Mouse (Mus musculus): ENCODE measurements around the gene Gsdma3.
A peak's percentile ranks its signal among the peaks of the same experiment; 100 is the strongest.
"Not testable (repeated sequence)": the region's sequence is repeated elsewhere in the genome, so short reads cannot be mapped to it uniquely, and the experiment has no call there.

The Gsdma3 gene

GRCm38 (mm10) chr11:98671284-98671815, 45.2 kb downstream of the Gsdma3 start:
- no peak for DNase-seq (ENCODE audit: inconsistent ontology term)

- DNase-seq (ENCODE audit: inconsistent ontology term) = peak; percentile 14
Measured at GRCm38 (mm10) chr11:98671857-98672256, 45.7 kb downstream of the Gsdma3 start.

- DNase-seq (ENCODE audit: inconsistent ontology term) = no peak
Measured at GRCm38 (mm10) chr11:98672482-98672881, 46.3 kb downstream of the Gsdma3 start.

GRCm38 (mm10) chr11:98673136-98673535, 47.0 kb downstream of the Gsdma3 start:
- DNase-seq (ENCODE audit: inconsistent ontology term) = peak; percentile 56

- no peak for DNase-seq (ENCODE audit: inconsistent ontology term)
Measured at GRCm38 (mm10) chr11:98675829-98676363, 49.7 kb downstream of the Gsdma3 start.

- no peak for DNase-seq (ENCODE audit: inconsistent ontology term)
Measured at GRCm38 (mm10) chr11:98680023-98680422, 53.9 kb downstream of the Gsdma3 start.

GRCm38 (mm10) chr11:98680595-98680994, 54.4 kb downstream of the Gsdma3 start:
- DNase-seq (ENCODE audit: inconsistent ontology term) = not testable (repeated sequence)

- no peak for DNase-seq (ENCODE audit: inconsistent ontology term)
Measured at GRCm38 (mm10) chr11:98681186-98681585, 55.0 kb downstream of the Gsdma3 start.

GRCm38 (mm10) chr11:98681786-98682745, 55.9 kb downstream of the Gsdma3 start, which contains the start of gene Psmd3:
TSS of gene Psmd3 (plus strand) at chr11:98682554.
- DNase-seq (ENCODE audit: inconsistent ontology term) = peak; percentile 98

GRCm38 (mm10) chr11:98682811-98683210, 56.7 kb downstream of the Gsdma3 start:
- DNase-seq (ENCODE audit: inconsistent ontology term) = no peak

GRCm38 (mm10) chr11:98685642-98686041, 59.5 kb downstream of the Gsdma3 start:
- no peak for DNase-seq (ENCODE audit: inconsistent ontology term)

- DNase-seq (ENCODE audit: inconsistent ontology term) = no peak
Measured at GRCm38 (mm10) chr11:98686976-98687375, 60.8 kb downstream of the Gsdma3 start.

Data from Muller cell, postnatal 12 days (primary cell).